Mouse (Mus musculus): ENCODE measurements around the gene Csnk1e. TPM values are rescaled to one million over a fixed set of nuclear protein-coding genes. Genes with fewer than 3 reads are reported as not detected.

The Csnk1e gene
- total and polyA plus RNA-seq, 3 experiments: 10.4 to 46.7 (median 16.8) TPM

- Histone ChIP-seq H3K4me2 (ENCODE audit: insufficient read depth, low read depth, poor library complexity, severe bottlenecking) (no peak overlapping the region), H3K27me3 (replicated peaks) (no peaks in the 10 kb centered on the region), H3K79me2 (replicated peaks; ENCODE audit: control insufficient read depth, extremely low read depth, insufficient read depth, poor library complexity, severe bottlenecking) (peaks cover 7% of the 10 kb centered on the region), H3K9ac (ENCODE audit: insufficient read depth, low read depth) (no peak overlapping the region), H3K4me1 (ENCODE audit: control insufficient read depth in 1 of 2, insufficient read depth in 2 of 2) (peaks cover 20 to 29% of the 10 kb centered on the region in 2 experiments), H3K4me3 (replicated peaks in 1 of 3; ENCODE audit: low read depth in 2 of 3, low read length in 2 of 3, poor library complexity in 1 of 3) (no peak overlapping the region), H3K36me3 (replicated peaks in 1 of 2; ENCODE audit: control insufficient read depth in 1 of 2, insufficient read depth in 1 of 2, low read length in 1 of 2) (peaks cover 36 to 74% of the 10 kb centered on the region in 2 experiments), H3K27ac (ENCODE audit: insufficient read depth, low read depth) (no peak overlapping the region), H3K9me3 (replicated peaks; ENCODE audit: low read length) (peaks cover 2% of the 10 kb centered on the region)
- dilution Hi-C loops (cut with MboI; ENCODE audit: extremely low pct_ligation_motif_present, extremely low pct_unique_long_range_greater_than_20kb, low sequenced_read_pairs) (no loop called here), in situ Hi-C loops (cut with MboI; ENCODE audit: low pct_ligation_motif_present, low pct_unique_long_range_greater_than_20kb, low sequenced_read_pairs) (no loop called here)
- TF ChIP-seq JUND (conservative IDR thresholded peaks at IDR 0.05; ENCODE audit: low read depth, low read length) (no peak), BHLHE40 (IDR thresholded peaks at IDR 0.05; ENCODE audit: low read depth, low read length) (no peak), USF1 (IDR thresholded peaks at IDR 0.05; ENCODE audit: low read depth, low read length) (no peak), TBP (conservative IDR thresholded peaks at IDR 0.05; ENCODE audit: low read depth, low read length) (no peak), SIN3A (IDR thresholded peaks at IDR 0.05; ENCODE audit: low read length) (no peak), ELF1 (IDR thresholded peaks at IDR 0.05; ENCODE audit: low read depth, low read length) (no peak)
- DNase-seq (ENCODE audit: extremely low read depth): no peak
Measured at GRCm38 (mm10) chr15:79379658-79380057, 75.7 kb downstream of the Csnk1e start.

- no peak overlapping the region for H3K9ac ChIP-seq (ENCODE audit: insufficient read depth, low read depth)
- dilution Hi-C loops (cut with MboI; ENCODE audit: extremely low pct_ligation_motif_present, extremely low pct_unique_long_range_greater_than_20kb, low sequenced_read_pairs): no loop called here
- in situ Hi-C loops (cut with MboI; ENCODE audit: low pct_ligation_motif_present, low pct_unique_long_range_greater_than_20kb, low sequenced_read_pairs): no loop called here
Measured at GRCm38 (mm10) chr15:79378608-79379007, 76.8 kb downstream of the Csnk1e start.

GRCm38 (mm10) chr15:79377681-79378080, 77.7 kb downstream of the Csnk1e start:
- TF ChIP-seq GABPA (IDR thresholded peaks at IDR 0.05; ENCODE audit: insufficient replicate concordance, low read depth, low read length) (no peak), ZNF384 (IDR thresholded peaks at IDR 0.05; ENCODE audit: low read depth, low read length) (no peak), SMC3 (IDR thresholded peaks at IDR 0.05; ENCODE audit: low read depth, low read length) (no peak), MAZ (IDR thresholded peaks at IDR 0.05; ENCODE audit: low read depth, low read length) (no peak), CHD1 (IDR thresholded peaks at IDR 0.05; ENCODE audit: low read depth, low read length) (no peak), ZC3H11A (IDR thresholded peaks at IDR 0.05; ENCODE audit: low read depth, low read length) (no peak), CHD2 (IDR thresholded peaks at IDR 0.05; ENCODE audit: low read length) (no peak), POLR2AphosphoS2 (IDR thresholded peaks at IDR 0.05; ENCODE audit: low read depth, low read length) (no peak)
- Histone ChIP-seq H3K36me3 (replicated peaks in 1 of 2; ENCODE audit: control insufficient read depth in 1 of 2, insufficient read depth in 1 of 2, low read length in 1 of 2) (peaks cover 47 to 77% of the 10 kb centered on the region in 2 experiments), H3K4me1 (ENCODE audit: control insufficient read depth in 1 of 2, insufficient read depth in 2 of 2) (peaks cover 20 to 29% of the 10 kb centered on the region in 2 experiments), H3K27me3 (replicated peaks) (no peaks in the 10 kb centered on the region), H3K27ac (ENCODE audit: insufficient read depth, low read depth) (no peak overlapping the region), H3K4me3 (replicated peaks in 1 of 3; ENCODE audit: low read depth in 2 of 3, low read length in 2 of 3, poor library complexity in 1 of 3) (no peak overlapping the region), H3K4me2 (ENCODE audit: insufficient read depth, low read depth, poor library complexity, severe bottlenecking) (no peak overlapping the region), H3K9ac (ENCODE audit: insufficient read depth, low read depth) (no peak overlapping the region), H3K9me3 (replicated peaks; ENCODE audit: low read length) (no peaks in the 10 kb centered on the region), H3K79me2 (replicated peaks; ENCODE audit: control insufficient read depth, extremely low read depth, insufficient read depth, poor library complexity, severe bottlenecking) (peaks cover 3% of the 10 kb centered on the region)
- no peak for DNase-seq (ENCODE audit: extremely low read depth)
- in situ Hi-C loops (cut with MboI; ENCODE audit: low pct_ligation_motif_present, low pct_unique_long_range_greater_than_20kb, low sequenced_read_pairs): no loop called here
- dilution Hi-C loops (cut with MboI; ENCODE audit: extremely low pct_ligation_motif_present, extremely low pct_unique_long_range_greater_than_20kb, low sequenced_read_pairs): no loop called here

More at GRCm38 (mm10) chr15:79378608-79379007, 76.8 kb downstream of the Csnk1e start:
- Histone ChIP-seq H3K4me3 (replicated peaks in 1 of 3; ENCODE audit: low read depth in 2 of 3, low read length in 2 of 3, poor library complexity in 1 of 3) (no peak overlapping the region), H3K79me2 (replicated peaks; ENCODE audit: control insufficient read depth, extremely low read depth, insufficient read depth, poor library complexity, severe bottlenecking) (peaks cover 3% of the 10 kb centered on the region), H3K27me3 (replicated peaks) (no peaks in the 10 kb centered on the region), H3K4me2 (ENCODE audit: insufficient read depth, low read depth, poor library complexity, severe bottlenecking) (no peak overlapping the region), H3K9me3 (replicated peaks; ENCODE audit: low read length) (no peaks in the 10 kb centered on the region), H3K27ac (ENCODE audit: insufficient read depth, low read depth) (no peak overlapping the region), H3K36me3 (replicated peaks in 1 of 2; ENCODE audit: control insufficient read depth in 1 of 2, insufficient read depth in 1 of 2, low read length in 1 of 2) (peaks cover 40 to 75% of the 10 kb centered on the region in 2 experiments), H3K4me1 (ENCODE audit: control insufficient read depth in 1 of 2, insufficient read depth in 2 of 2) (peaks cover 20 to 29% of the 10 kb centered on the region in 2 experiments)
- no peak for TF ChIP-seq MEF2A (IDR thresholded peaks at IDR 0.05; ENCODE audit: borderline replicate concordance, low read depth, low read length)
- no peak for TF ChIP-seq USF2 (conservative IDR thresholded peaks at IDR 0.05; ENCODE audit: low read depth, low read length)
- TF ChIP-seq TCF12 (IDR thresholded peaks at IDR 0.05; ENCODE audit: low read depth, low read length): no peak
- TF ChIP-seq ELF1 (IDR thresholded peaks at IDR 0.05; ENCODE audit: low read depth, low read length): no peak
- no peak for TF ChIP-seq JUND (conservative IDR thresholded peaks at IDR 0.05; ENCODE audit: low read depth, low read length)
- TF ChIP-seq TBP (conservative IDR thresholded peaks at IDR 0.05; ENCODE audit: low read depth, low read length): no peak
- no peak for TF ChIP-seq ZMIZ1 (IDR thresholded peaks at IDR 0.05; ENCODE audit: low read depth, low read length)
- TF ChIP-seq ZNF384 (IDR thresholded peaks at IDR 0.05; ENCODE audit: low read depth, low read length): no peak
- TF ChIP-seq MAZ (IDR thresholded peaks at IDR 0.05; ENCODE audit: low read depth, low read length): no peak
- TF ChIP-seq CHD2 (IDR thresholded peaks at IDR 0.05; ENCODE audit: low read length): no peak
- TF ChIP-seq NRF1 (IDR thresholded peaks at IDR 0.05; ENCODE audit: low read depth, low read length): no peak
- no peak for TF ChIP-seq RAD21 (IDR thresholded peaks at IDR 0.05; ENCODE audit: low read depth, low read length)
- TF ChIP-seq UBTF (IDR thresholded peaks at IDR 0.05; ENCODE audit: low read depth, low read length): no peak
- TF ChIP-seq GABPA (IDR thresholded peaks at IDR 0.05; ENCODE audit: insufficient replicate concordance, low read depth, low read length): no peak
- no peak for TF ChIP-seq KAT2A (IDR thresholded peaks at IDR 0.05; ENCODE audit: insufficient replicate concordance, low read length)
- no peak for DNase-seq (ENCODE audit: extremely low read depth)
